Mouse (Mus musculus) stomach, embryonic 14.5 days (tissue): ENCODE measurements around the gene Best1. TPM values are rescaled to one million over a fixed set of nuclear protein-coding genes. Genes with fewer than 3 reads are reported as not detected.
"Not testable (repeated sequence)": the region's sequence is repeated elsewhere in the genome, so short reads cannot be mapped to it uniquely, and the experiment has no call there.

Experiments
- ATAC-seq: fragments of 200-750 bp; cut with Nextera tagmentation; 2 replicates; pipeline ENCODE4 v1.8.0; 2017; ENCODE audit warnings: low read depth, moderate TSS enrichment; ENCODE audit not compliant: insufficient number of reproducible peaks, insufficient read depth, low FRiP score
- H3K27ac ChIP-seq: fragments of 300-500 bp; sonication (generic); 2 replicates; pipeline ENCODE4 v1.5.1; 2014; ENCODE audit warnings: mild to moderate bottlenecking, low read length, moderate library complexity, mixed read lengths
- H3K27me3 ChIP-seq: fragments of 300-500 bp; sonication (generic); 2 replicates; pipeline ENCODE4 v1.6.1; 2014; ENCODE audit warnings: low read length, control low read depth, mixed read lengths; ENCODE audit not compliant: control insufficient read depth, insufficient read depth
- H3K36me3 ChIP-seq: fragments of 300-500 bp; sonication (generic); 2 replicates; pipeline ENCODE4 v1.6.1; 2014; ENCODE audit warnings: mild to moderate bottlenecking, control low read depth, low read length, moderate library complexity, mixed read lengths; ENCODE audit not compliant: control insufficient read depth, insufficient read depth
- H3K4me1 ChIP-seq: fragments of 300-500 bp; sonication (generic); 2 replicates; pipeline ENCODE4 v1.6.1; 2014; ENCODE audit warnings: low read length, control low read depth, mixed read lengths; ENCODE audit not compliant: control insufficient read depth, insufficient read depth
- H3K4me2 ChIP-seq: fragments of 300-500 bp; sonication (generic); replicated peaks from 2 replicates; pipeline ENCODE4 v1.6.1; 2014; ENCODE audit warnings: low read depth, low read length, control low read depth
- H3K4me3 ChIP-seq: fragments of 300-500 bp; sonication (generic); 2 replicates; pipeline ENCODE4 v1.5.1; 2014; ENCODE audit warnings: low read depth, low read length, control low read depth
- H3K9ac ChIP-seq: fragments of 300-500 bp; sonication (generic); replicated peaks from 2 replicates; pipeline ENCODE4 v1.6.1; 2014; ENCODE audit warnings: low read depth, mild to moderate bottlenecking, control low read depth, low read length, moderate library complexity, mixed read lengths
- H3K9me3 ChIP-seq: fragments of 300-500 bp; sonication (generic); 2 replicates; pipeline ENCODE4 v1.6.1; 2016; ENCODE audit warnings: low read depth, low read length, control low read depth; ENCODE audit not compliant: control insufficient read depth
- WGBS: fragments of 180-500 bp; shearing (Covaris S2); extraction: QIAGEN DNeasy Blood & Tissue Kit; methylation state at CpG from one replicate; pipeline ENCODE4 v1.1.7; 2014; 5-methylcytosine and 5-hydroxymethylcytosine counted together
- polyA plus RNA-seq: library from polyadenylated mRNA; unstranded; fragments of >200 nt; fragmentation: Nextera tagmentation; extraction: Ambion mirVana; gene quantifications from 2 replicates; pipeline ENCODE4 v1.2.1, GENCODE M21; 2014

The Best1 gene
- polyA plus RNA-seq, 1 experiment from 2014 or later: 0.72 TPM

GRCm38 (mm10) chr19:9977085-9977484, 24.3 kb downstream of the Best1 start:
- 76% methylated on average over 10 of the region's 10 CpGs for WGBS
- no peak overlapping the region for H3K4me3 ChIP-seq
- H3K4me1 ChIP-seq: peaks cover 10% of the 10 kb centered on the region; the same call in 1 of the 2 replicates
- H3K4me2 ChIP-seq: no peak overlapping the region
- no peak for ATAC-seq
- H3K9ac ChIP-seq: no peak overlapping the region
- H3K9me3 ChIP-seq: no peaks in the 10 kb centered on the region
- H3K36me3 ChIP-seq: no peaks in the 10 kb centered on the region
- H3K27ac ChIP-seq: no peak overlapping the region
- H3K27me3 ChIP-seq: no peaks in the 10 kb centered on the region

GRCm38 (mm10) chr19:9974853-9975252, 26.6 kb downstream of the Best1 start:
- WGBS: 55% methylated on average over 2 of the region's 2 CpGs
- not testable (repeated sequence) for H3K36me3 ChIP-seq, H3K9me3 ChIP-seq, H3K4me1 ChIP-seq, H3K27me3 ChIP-seq, H3K27ac ChIP-seq, H3K4me3 ChIP-seq, H3K9ac ChIP-seq, H3K4me2 ChIP-seq
- peak; percentile 56; the same call in 1 of the 2 replicates for ATAC-seq

GRCm38 (mm10) chr19:9968081-9968787, 33.2 kb downstream of the Best1 start:
- ATAC-seq: no peak
- WGBS: 81% methylated on average over 10 of the region's 10 CpGs

GRCm38 (mm10) chr19:9966096-9966867, 35.2 kb downstream of the Best1 start:
- Histone ChIP-seq H3K27me3 (no peaks in the 10 kb centered on the region), H3K36me3 (no peaks in the 10 kb centered on the region), H3K27ac (no peak overlapping the region), H3K4me2 (no peak overlapping the region), H3K9me3 (no peaks in the 10 kb centered on the region), H3K9ac (no peak overlapping the region), H3K4me3 (no peak overlapping the region), H3K4me1 (no peaks in the 10 kb centered on the region)
- no peak for ATAC-seq
- 48% methylated on average over 2 of the region's 2 CpGs for WGBS

More at GRCm38 (mm10) chr19:9968081-9968787, 33.2 kb downstream of the Best1 start:
- Histone ChIP-seq H3K4me1 (no peaks in the 10 kb centered on the region), H3K27ac (no peak overlapping the region), H3K9me3 (no peaks in the 10 kb centered on the region), H3K36me3 (no peaks in the 10 kb centered on the region), H3K4me2 (no peak overlapping the region), H3K9ac (no peak overlapping the region), H3K27me3 (no peaks in the 10 kb centered on the region), H3K4me3 (no peak overlapping the region)

- no peaks in the 10 kb centered on the region for H3K36me3 ChIP-seq
- H3K9me3 ChIP-seq: no peaks in the 10 kb centered on the region
- no peak overlapping the region for H3K9ac ChIP-seq
- WGBS: 16% methylated on average over 7 of the region's 7 CpGs
- H3K4me1 ChIP-seq: no peaks in the 10 kb centered on the region
- H3K4me3 ChIP-seq: no peak overlapping the region
- ATAC-seq: no peak
- H3K27me3 ChIP-seq: no peaks in the 10 kb centered on the region
- no peak overlapping the region for H3K4me2 ChIP-seq
- H3K27ac ChIP-seq: no peak overlapping the region
These were observed 37.1 kb downstream of the Best1 start for GRCm38 (mm10) chr19:9964205-9964916.

- H3K27me3 ChIP-seq: no peaks in the 10 kb centered on the region
- no peak overlapping the region for H3K9ac ChIP-seq
- no peak overlapping the region for H3K27ac ChIP-seq
- H3K4me2 ChIP-seq: no peak overlapping the region
- H3K9me3 ChIP-seq: no peaks in the 10 kb centered on the region
- H3K4me3 ChIP-seq: no peak overlapping the region
- ATAC-seq: no peak
- no peaks in the 10 kb centered on the region for H3K4me1 ChIP-seq
- WGBS: 77% methylated on average over 5 of the region's 5 CpGs
- H3K36me3 ChIP-seq: no peaks in the 10 kb centered on the region
These were observed 40.7 kb downstream of the Best1 start for GRCm38 (mm10) chr19:9960769-9961168.

- Histone ChIP-seq H3K27me3 (no peaks in the 10 kb centered on the region), H3K9me3 (no peaks in the 10 kb centered on the region), H3K9ac (no peak overlapping the region), H3K27ac (no peak overlapping the region), H3K4me3 (no peak overlapping the region), H3K36me3 (no peaks in the 10 kb centered on the region), H3K4me2 (no peak overlapping the region), H3K4me1 (peaks cover 7% of the 10 kb centered on the region; the same call in 1 of the 2 replicates)
- ATAC-seq: no peak
- 85% methylated on average over 5 of the region's 5 CpGs for WGBS
These were observed 43.5 kb downstream of the Best1 start for GRCm38 (mm10) chr19:9957965-9958364.

- ATAC-seq: no peak
- Histone ChIP-seq H3K4me2 (no peak overlapping the region), H3K9me3 (no peaks in the 10 kb centered on the region), H3K36me3 (no peaks in the 10 kb centered on the region), H3K4me1 (peaks cover 7% of the 10 kb centered on the region; the same call in 1 of the 2 replicates), H3K4me3 (no peak overlapping the region), H3K27ac (no peak overlapping the region), H3K9ac (no peak overlapping the region), H3K27me3 (no peaks in the 10 kb centered on the region)
- 73% methylated on average over 4 of the region's 4 CpGs for WGBS
These were observed 44.6 kb downstream of the Best1 start for GRCm38 (mm10) chr19:9956624-9957388.
